Mouse (Mus musculus) cerebellum, adult 2 months (tissue): ENCODE measurements at regions not wholly inside any gene's neighbourhood (a gene's known extent, or its start where the extent isn't known, plus 50 kb on each side); places are given as distances from the start of the nearest gene placed in this dataset.
"Not testable (repeated sequence)": the region's sequence is repeated elsewhere in the genome, so short reads cannot be mapped to it uniquely, and the experiment has no call there.

Experiments
- DNase-seq, 2 experiments: peaks; one replicate each; pipeline ENCODE4 v3.0.0; 2021
- H3K27ac ChIP-seq: fragments of 200-500 bp; 2 replicates; pipeline ENCODE4 v1.5.1; 2012; ENCODE audit warnings: low read length, control low read depth, inconsistent platforms; ENCODE audit not compliant: insufficient read depth
- H3K27me3 ChIP-seq: fragments of 200-500 bp; 2 replicates; pipeline ENCODE4 v1.6.1; 2012; ENCODE audit warnings: inconsistent platforms, mild to moderate bottlenecking, low read length, moderate library complexity; ENCODE audit not compliant: control insufficient read depth, insufficient read depth
- H3K4me1 ChIP-seq: fragments of 200-500 bp; 2 replicates; pipeline ENCODE4 v1.6.1; 2011; ENCODE audit warnings: low read length; ENCODE audit not compliant: control insufficient read depth, insufficient read depth
- H3K4me3 ChIP-seq: fragments of 200-500 bp; replicated peaks from 2 replicates; pipeline ENCODE3; 2011; ENCODE audit warnings: mild to moderate bottlenecking, low read depth, low read length, control low read depth; ENCODE audit not compliant: insufficient read depth
- CTCF ChIP-seq: fragments of 200-500 bp; IDR thresholded peaks from 2 replicates; pipeline ENCODE4 v1.5.1; 2011; ENCODE audit warnings: low read depth, mild to moderate bottlenecking, control low read depth, low read length, moderate library complexity, borderline replicate concordance; ENCODE audit not compliant: insufficient read depth
- POLR2A ChIP-seq: fragments of 200-500 bp; IDR thresholded peaks from 2 replicates; pipeline ENCODE4 v1.6.1; 2011; ENCODE audit warnings: low read length, control low read depth, borderline replicate concordance; ENCODE audit not compliant: insufficient read depth
- WGBS: fragments of 180-500 bp; shearing (Covaris S2); methylation state at CpG from one replicate; pipeline ENCODE4 v1.1.7; 2018; 5-methylcytosine and 5-hydroxymethylcytosine counted together

DNA sequence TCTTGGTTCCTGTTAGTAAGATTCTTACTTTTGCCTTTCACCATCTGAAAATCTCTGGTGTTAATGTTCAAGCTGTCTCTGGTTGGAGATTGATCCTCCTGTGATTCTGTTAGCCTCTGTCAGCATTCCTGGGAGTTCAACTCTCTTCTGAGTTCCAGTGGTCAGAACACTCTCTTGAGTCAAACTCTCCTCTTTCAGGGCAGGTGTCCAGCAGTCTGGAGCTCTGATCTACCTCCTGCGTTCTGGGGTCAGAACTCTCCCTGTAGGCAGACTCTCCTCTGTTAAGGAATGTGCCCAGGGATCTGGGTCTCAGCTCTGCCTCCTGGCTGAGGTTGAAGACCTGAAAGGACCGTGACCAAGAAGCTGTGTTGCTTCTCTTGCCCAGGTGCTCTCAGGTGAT is 581.3 kb downstream of the H2al1n start:
- not testable (repeated sequence) for DNase-seq, H3K27me3 ChIP-seq, H3K4me3 ChIP-seq, H3K27ac ChIP-seq, H3K4me1 ChIP-seq
- 94% methylated on average over 2 of the region's 2 CpGs for WGBS

DNA sequence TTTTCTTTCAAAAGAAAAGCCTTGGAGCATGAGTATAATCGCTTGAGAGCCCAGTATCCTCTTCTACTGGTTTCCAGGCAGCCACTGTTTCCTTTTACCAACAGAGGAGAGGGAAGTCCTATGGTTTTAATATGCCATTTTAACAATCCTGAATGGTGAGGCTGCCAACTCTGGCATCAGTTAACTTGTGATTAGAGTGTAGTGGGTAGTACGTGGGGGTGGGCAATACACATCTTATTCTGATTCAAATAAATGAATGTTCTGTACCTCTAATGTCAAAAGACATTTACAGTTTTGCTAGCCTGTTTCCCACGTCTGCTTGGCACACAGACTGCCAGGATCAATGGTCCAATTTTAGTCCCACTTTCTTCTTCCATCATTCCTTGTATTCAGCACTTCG is 624.9 kb downstream of the H2al1n start:
- H3K27me3 ChIP-seq, result no peaks in the 10 kb centered on the region
- no peak overlapping the region for H3K4me3 ChIP-seq
- no peak for TF ChIP-seq POLR2A
- TF ChIP-seq CTCF, result no peak
- 0 out of 2 replicates have a peak, but pooled peaks cover 2% of the 10 kb centered on the region for H3K4me1 ChIP-seq
- 49% methylated on average over 4 of the region's 4 CpGs for WGBS
- no peak overlapping the region for H3K27ac ChIP-seq
- no peak for DNase-seq

DNA sequence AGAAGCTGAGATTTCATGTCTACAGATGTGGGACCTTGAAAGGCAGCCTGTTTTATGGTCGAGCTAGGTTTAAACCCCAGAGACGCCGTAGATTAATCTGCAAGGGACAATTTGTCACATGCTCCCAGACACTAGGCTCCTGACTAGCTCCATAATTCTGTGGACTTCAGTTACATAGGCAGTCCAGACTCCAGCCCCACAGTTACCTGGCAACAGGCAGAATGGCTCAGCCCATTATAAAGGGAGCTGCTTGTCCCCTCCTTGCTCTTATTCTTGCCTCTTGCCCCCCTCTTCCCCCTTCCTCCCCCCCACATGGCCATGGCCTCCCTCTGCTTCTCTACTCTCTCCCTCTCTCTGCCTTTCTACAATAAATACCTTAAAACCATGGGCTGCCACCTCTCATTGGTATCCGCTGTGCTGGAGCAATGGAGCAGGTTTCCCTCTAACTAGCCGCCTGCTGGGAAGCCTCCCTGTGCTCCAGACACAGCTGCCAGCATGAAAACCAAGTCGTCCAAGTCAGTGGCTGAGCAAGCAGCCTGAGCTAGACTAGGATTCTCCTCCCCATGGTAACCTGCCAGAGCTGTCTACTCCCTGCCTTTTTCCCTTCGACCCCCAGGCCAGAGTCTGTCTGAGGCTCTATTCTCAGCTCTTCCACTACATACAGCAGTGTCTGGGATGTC is 628.9 kb downstream of the H2al1n start:
- no peak overlapping the region for H3K4me3 ChIP-seq
- no peak overlapping the region for H3K27ac ChIP-seq
- H3K4me1 ChIP-seq, result 0 out of 2 replicates have a peak, but pooled peaks cover 2% of the 10 kb centered on the region
- DNase-seq, result peak; percentile 23 to 63
- WGBS, result 21% methylated on average over 7 of the region's 7 CpGs
- TF ChIP-seq POLR2A, result no peak
- TF ChIP-seq CTCF, result no peak
- no peaks in the 10 kb centered on the region for H3K27me3 ChIP-seq

DNA sequence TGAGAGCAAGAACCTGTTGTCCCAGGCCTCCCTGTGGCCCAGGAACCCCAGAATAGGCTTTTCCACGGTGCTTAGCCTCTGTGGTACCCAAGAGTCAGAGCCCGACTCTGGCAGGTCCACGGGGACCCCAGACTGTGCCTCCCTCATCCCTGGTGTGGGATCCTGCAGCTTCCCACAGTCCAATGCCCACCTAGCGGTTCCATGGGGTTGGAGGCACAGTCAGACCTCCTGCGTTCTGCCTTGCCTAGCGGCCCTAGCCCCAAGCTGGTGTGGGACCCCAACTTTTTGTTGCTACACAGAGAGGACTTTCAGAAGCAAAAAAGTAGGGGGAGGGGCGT is 629.4 kb downstream of the H2al1n start:
- TF ChIP-seq CTCF, result no peak
- no peak for TF ChIP-seq POLR2A

DNA sequence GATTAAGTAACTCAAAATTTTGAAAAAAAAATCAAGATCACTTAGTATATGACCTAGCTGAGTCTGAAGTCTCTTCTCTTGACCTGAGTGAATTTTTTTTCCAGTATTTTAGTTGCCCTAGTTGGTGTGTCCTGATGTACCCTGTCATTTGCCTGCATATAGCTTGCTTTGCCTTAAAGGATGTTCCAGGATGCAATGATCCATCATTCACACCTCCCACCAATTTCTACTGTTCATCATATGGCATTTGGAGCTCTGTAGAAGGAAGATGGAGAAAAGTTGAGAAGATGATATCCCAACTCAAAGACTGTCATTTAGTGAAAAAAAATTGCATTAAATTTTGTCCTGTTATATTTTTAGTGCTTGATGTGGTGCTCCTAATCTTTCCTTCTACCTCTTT is 634.4 kb downstream of the H2al1n start:
- Histone ChIP-seq H3K27ac (no peak overlapping the region), H3K4me3 (no peak overlapping the region), H3K4me1 (no peaks in the 10 kb centered on the region), H3K27me3 (no peaks in the 10 kb centered on the region)
- DNase-seq, result no peak
- no peak for TF ChIP-seq POLR2A
- TF ChIP-seq CTCF, result no peak

More for the DNA sequence above, 629.4 kb downstream of the H2al1n start:
- Histone ChIP-seq H3K4me3 (no peak overlapping the region), H3K4me1 (0 out of 2 replicates have a peak, but pooled peaks cover 2% of the 10 kb centered on the region), H3K27me3 (no peaks in the 10 kb centered on the region), H3K27ac (no peak overlapping the region)
- no peak for DNase-seq
- 55% methylated on average over 7 of the region's 7 CpGs for WGBS

DNA sequence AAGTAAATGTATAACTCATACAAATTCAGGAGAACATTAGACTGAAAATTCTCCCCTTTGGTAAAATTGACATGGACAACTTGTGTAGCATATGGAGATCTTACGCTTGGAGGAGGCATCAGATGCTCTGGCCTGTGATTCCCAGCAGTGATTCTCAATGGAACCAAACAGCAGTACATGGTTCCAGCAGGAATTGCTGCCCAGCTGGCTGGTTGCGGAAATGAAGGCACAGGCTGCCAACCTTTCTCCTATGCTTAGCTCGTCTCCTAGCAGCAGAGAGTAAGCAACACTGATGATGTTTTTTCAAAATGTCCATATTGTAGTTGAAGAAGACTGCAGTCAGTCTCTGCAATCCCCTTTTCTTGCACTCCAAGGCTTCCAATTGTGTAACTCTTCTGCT is 673.7 kb downstream of the H2al1n start:
- DNase-seq, result peak; percentile 60 to 85
- Histone ChIP-seq H3K4me3 (no peak overlapping the region), H3K4me1 (no peaks in the 10 kb centered on the region), H3K27me3 (no peaks in the 10 kb centered on the region), H3K27ac (no peak overlapping the region)
- WGBS, result 8% methylated on average over 3 of the region's 3 CpGs
- TF ChIP-seq CTCF (no peak), POLR2A (no peak)
